Mouse (Mus musculus): ENCODE results near the gene Ttc12.

DNA sequence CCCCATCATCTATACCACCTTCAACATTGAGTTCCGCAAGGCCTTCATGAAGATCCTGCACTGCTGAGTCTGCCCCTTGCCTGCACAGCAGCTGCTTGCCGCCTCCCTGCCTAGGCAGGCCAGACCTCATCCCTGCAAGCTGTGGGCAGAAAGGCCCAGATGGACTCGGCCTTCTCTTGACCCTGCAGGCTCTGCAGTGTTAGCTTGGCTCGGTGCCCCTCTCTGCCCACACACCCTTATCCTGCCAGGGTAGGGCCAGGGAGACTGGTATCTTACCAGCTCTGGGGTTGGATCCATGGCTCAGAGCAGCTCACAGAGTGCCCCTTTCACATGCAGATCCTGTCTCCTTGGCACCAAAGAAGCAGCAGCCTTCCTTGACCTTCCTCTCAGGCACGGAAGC lies 79.0 kb downstream of the Ttc12 start:
- TF ChIP-seq CTCF (IDR thresholded peaks at IDR 0.05; ENCODE audit: low read depth, low read length) (no peak), POLR2A (IDR thresholded peaks at IDR 0.05; ENCODE audit: borderline replicate concordance, low read depth, low read length) (no peak)

Measured in bone marrow macrophage, adult 2 months (primary cell).